Mouse (Mus musculus): ENCODE results near the gene Grn.

Grn gene

GRCm38 (mm10) chr11:102443740-102444139 lies 13.6 kb downstream of the Grn start:
- no peak for DNase-seq (ENCODE audit: low spot score)

GRCm38 (mm10) chr11:102444321-102444720 lies 14.2 kb downstream of the Grn start:
- DNase-seq (ENCODE audit: low spot score) = no peak

- DNase-seq (ENCODE audit: low spot score) = no peak
Measured at GRCm38 (mm10) chr11:102444781-102445180, 14.7 kb downstream of the Grn start.

GRCm38 (mm10) chr11:102445264-102445890 lies 15.3 kb downstream of the Grn start:
- DNase-seq (ENCODE audit: low spot score) = no peak

- DNase-seq (ENCODE audit: low spot score) = no peak
Measured at GRCm38 (mm10) chr11:102445891-102446361, 15.8 kb downstream of the Grn start.

GRCm38 (mm10) chr11:102446581-102447461 lies 16.7 kb downstream of the Grn start:
- DNase-seq (ENCODE audit: low spot score) = no peak

DNA sequence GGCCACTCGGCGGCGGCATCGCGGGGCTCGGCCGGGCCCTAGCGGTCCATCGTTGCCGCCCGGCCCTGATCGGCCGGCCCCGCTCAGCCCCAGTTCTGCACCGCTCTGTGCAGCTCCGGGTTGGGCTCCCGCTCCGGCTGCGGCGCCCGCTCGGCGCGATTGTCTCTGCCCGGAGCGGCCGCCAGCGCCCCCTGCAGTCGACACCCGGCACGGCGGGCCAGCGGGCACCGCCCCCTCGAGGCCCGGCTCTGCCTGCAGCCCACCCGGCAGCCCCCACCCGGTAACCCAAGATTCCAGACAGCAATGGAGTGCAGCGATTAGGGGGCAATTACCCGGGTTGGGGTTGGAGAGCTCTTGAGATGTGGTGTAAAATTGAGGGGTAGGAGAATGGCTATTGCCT lies 17.4 kb downstream of the Grn start, which contains the start of gene Fam171a2:
Gene Fam171a2 (minus strand): TSS at position 186 of the 400 bp plus-strand sequence.
- DNase-seq (ENCODE audit: low spot score) = no peak

DNA sequence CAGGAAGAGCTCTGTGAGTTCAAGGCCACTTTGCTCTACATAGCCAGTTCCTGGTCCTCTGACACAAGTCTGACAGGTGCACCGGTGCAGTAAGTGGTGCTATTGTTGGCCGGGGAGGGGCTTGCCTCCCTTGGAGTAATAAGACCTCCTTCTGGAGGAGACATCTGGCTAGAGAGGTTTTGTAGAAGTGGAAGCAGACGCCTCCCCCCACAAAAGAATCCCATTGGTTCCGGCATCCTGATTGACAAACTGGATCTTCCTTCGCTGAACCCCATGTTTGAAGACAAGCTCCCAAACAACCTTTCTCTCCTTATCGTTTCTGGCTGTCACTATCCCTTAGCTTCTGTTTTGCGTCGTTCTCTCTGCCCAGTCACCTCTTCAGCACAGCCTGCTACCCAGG lies 18.2 kb downstream of the Grn start:
- no peak for DNase-seq (ENCODE audit: low spot score)

- DNase-seq (ENCODE audit: low spot score) = no peak
Measured at GRCm38 (mm10) chr11:102449043-102450008, 19.2 kb downstream of the Grn start.

DNA sequence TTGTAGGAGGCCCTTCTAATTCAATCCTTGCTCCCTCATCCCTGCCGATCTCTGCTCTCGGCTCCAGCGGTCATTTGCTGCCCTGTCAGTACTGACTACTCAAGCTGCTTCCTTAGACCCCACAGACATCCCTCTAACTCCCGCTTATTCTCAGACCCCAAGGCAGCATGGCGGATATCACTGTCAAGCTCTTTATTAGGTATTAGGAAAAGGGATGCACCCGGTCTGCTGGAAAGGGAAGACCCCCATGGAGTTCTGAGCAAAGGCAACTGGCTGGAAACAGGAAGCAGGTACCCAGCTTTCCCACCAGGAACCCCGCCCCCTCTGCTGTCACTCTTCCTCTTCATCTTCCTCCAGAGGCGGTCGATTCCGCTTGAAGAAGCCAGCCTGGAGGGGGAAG lies 23.0 kb downstream of the Grn start:
- DNase-seq (ENCODE audit: low spot score) = no peak

- no peak for DNase-seq (ENCODE audit: low spot score)
Measured at GRCm38 (mm10) chr11:102455740-102456396, 25.8 kb downstream of the Grn start.

GRCm38 (mm10) chr11:102460541-102460940 lies 30.4 kb downstream of the Grn start:
- no peak for DNase-seq (ENCODE audit: low spot score)

GRCm38 (mm10) chr11:102461764-102462163 lies 31.6 kb downstream of the Grn start:
- DNase-seq (ENCODE audit: low spot score) = no peak

GRCm38 (mm10) chr11:102464901-102465300 lies 34.8 kb downstream of the Grn start:
- DNase-seq (ENCODE audit: low spot score) = no peak

GRCm38 (mm10) chr11:102465713-102466436 lies 35.8 kb downstream of the Grn start:
- peak; percentile 65 for DNase-seq (ENCODE audit: low spot score)

GRCm38 (mm10) chr11:102467041-102467631 lies 37.0 kb downstream of the Grn start:
- peak; percentile 88 for DNase-seq (ENCODE audit: low spot score)

GRCm38 (mm10) chr11:102469648-102470357 lies 39.7 kb downstream of the Grn start, which contains the start of gene Itga2b:
Gene Itga2b (minus strand): TSS chr11:102470122.
- no peak for DNase-seq (ENCODE audit: low spot score)

GRCm38 (mm10) chr11:102475027-102475426 lies 44.9 kb downstream of the Grn start:
- DNase-seq (ENCODE audit: low spot score) = no peak

GRCm38 (mm10) chr11:102478671-102479070 lies 48.6 kb downstream of the Grn start:
- no peak for DNase-seq (ENCODE audit: low spot score)

- no peak for DNase-seq (ENCODE audit: low spot score)
Measured at GRCm38 (mm10) chr11:102479581-102479980, 49.5 kb downstream of the Grn start.

Data from left cerebral cortex, adult 11 months (tissue).